Mouse (Mus musculus): ENCODE results near the gene Slc7a1. TPM values are rescaled to one million over a fixed set of nuclear protein-coding genes. Genes with fewer than 3 reads are reported as not detected.
"Not testable (repeated sequence)": the region's sequence is repeated elsewhere in the genome, so short reads cannot be mapped to it uniquely, and the experiment has no call there.

Gene Slc7a1
- polyA plus RNA-seq, 1 experiment = 9.7 TPM

- DNase-seq (ENCODE audit: low read depth, low spot score) = no peak
- WGBS = 50% methylated on average over 26 of the region's 26 CpGs
Observed at GRCm38 (mm10) chr5:148342061-148342741, 57.5 kb downstream of the Slc7a1 start.

GRCm38 (mm10) chr5:148339126-148339525, 60.6 kb downstream of the Slc7a1 start:
- 92% methylated on average over 5 of the region's 5 CpGs for WGBS
- DNase-seq (ENCODE audit: low read depth, low spot score) = no peak

- DNase-seq (ENCODE audit: low read depth, low spot score) = peak; percentile 37
- WGBS = 35% methylated on average over 8 of the region's 8 CpGs
Observed at GRCm38 (mm10) chr5:148332622-148332974, 67.1 kb downstream of the Slc7a1 start.

- WGBS = 90% methylated on average over 18 of the region's 18 CpGs
- DNase-seq (ENCODE audit: low read depth, low spot score) = no peak
Observed at GRCm38 (mm10) chr5:148331926-148332621, 67.6 kb downstream of the Slc7a1 start.

GRCm38 (mm10) chr5:148331229-148331776, 68.4 kb downstream of the Slc7a1 start:
- WGBS = 86% methylated on average over 11 of the region's 11 CpGs
- no peak for DNase-seq (ENCODE audit: low read depth, low spot score)

GRCm38 (mm10) chr5:148328982-148329381, 70.7 kb downstream of the Slc7a1 start:
- 87% methylated on average over 3 of the region's 3 CpGs for WGBS
- no peak for DNase-seq (ENCODE audit: low read depth, low spot score)

GRCm38 (mm10) chr5:148326295-148326694, 73.4 kb downstream of the Slc7a1 start:
- WGBS = 94% methylated on average over 9 of the region's 9 CpGs
- not testable (repeated sequence) for DNase-seq (ENCODE audit: low read depth, low spot score)

GRCm38 (mm10) chr5:148325317-148325885, 74.3 kb downstream of the Slc7a1 start:
- WGBS = 39% methylated on average over 4 of the region's 4 CpGs
- DNase-seq (ENCODE audit: low read depth, low spot score) = no peak

GRCm38 (mm10) chr5:148314931-148315330, 84.8 kb downstream of the Slc7a1 start:
- no peak for DNase-seq (ENCODE audit: low read depth, low spot score)
- WGBS = 89% methylated on average over 5 of the region's 5 CpGs

- WGBS = 58% methylated on average over 2 of the region's 2 CpGs
- no peak for DNase-seq (ENCODE audit: low read depth, low spot score)
Observed at GRCm38 (mm10) chr5:148312443-148312842, 87.3 kb downstream of the Slc7a1 start.

GRCm38 (mm10) chr5:148310790-148311189, 88.9 kb downstream of the Slc7a1 start:
- 40% methylated on average over 10 of the region's 10 CpGs for WGBS

GRCm38 (mm10) chr5:148304112-148304511, 95.6 kb downstream of the Slc7a1 start:
- no peak for DNase-seq (ENCODE audit: low read depth, low spot score)
- WGBS = 80% methylated on average over 2 of the region's 2 CpGs

More at GRCm38 (mm10) chr5:148310790-148311189, 88.9 kb downstream of the Slc7a1 start:
- DNase-seq (ENCODE audit: low read depth, low spot score) = no peak

GRCm38 (mm10) chr5:148302968-148303367, 96.7 kb downstream of the Slc7a1 start:
- DNase-seq (ENCODE audit: low read depth, low spot score) = no peak
- 73% methylated on average over 11 of the region's 11 CpGs for WGBS

- DNase-seq (ENCODE audit: low read depth, low spot score) = no peak
- WGBS = 87% methylated on average over 7 of the region's 7 CpGs
Observed at GRCm38 (mm10) chr5:148293346-148293745, 106.4 kb downstream of the Slc7a1 start.

- no peak for DNase-seq (ENCODE audit: low read depth, low spot score)
- WGBS = 74% methylated on average over 7 of the region's 7 CpGs
Observed at GRCm38 (mm10) chr5:148292862-148293261, 106.8 kb downstream of the Slc7a1 start.

- DNase-seq (ENCODE audit: low read depth, low spot score) = no peak
- WGBS = 63% methylated on average over 7 of the region's 7 CpGs
Observed at GRCm38 (mm10) chr5:148289951-148290350, 109.8 kb downstream of the Slc7a1 start.

GRCm38 (mm10) chr5:148288804-148289203, 110.9 kb downstream of the Slc7a1 start:
- WGBS = 76% methylated on average over 18 of the region's 18 CpGs
- DNase-seq (ENCODE audit: low read depth, low spot score) = no peak

GRCm38 (mm10) chr5:148287529-148287928, 112.2 kb downstream of the Slc7a1 start:
- WGBS = 94% methylated on average over 5 of the region's 5 CpGs
- DNase-seq (ENCODE audit: low read depth, low spot score) = no peak

- WGBS = 79% methylated on average over 3 of the region's 3 CpGs
- no peak for DNase-seq (ENCODE audit: low read depth, low spot score)
Observed at GRCm38 (mm10) chr5:148283584-148283983, 116.1 kb downstream of the Slc7a1 start.

- WGBS = 79% methylated on average over 2 of the region's 2 CpGs
- DNase-seq (ENCODE audit: low read depth, low spot score) = no peak
Observed at GRCm38 (mm10) chr5:148283177-148283576, 116.5 kb downstream of the Slc7a1 start.

GRCm38 (mm10) chr5:148282631-148283030, 117.1 kb downstream of the Slc7a1 start:
- DNase-seq (ENCODE audit: low read depth, low spot score) = no peak
- WGBS = 92% methylated on average over 5 of the region's 5 CpGs

Data from large intestine, adult 2 months (tissue).